Mouse (Mus musculus) heart, postnatal 10 days (tissue): ENCODE data around the gene Ccdc70. TPM values are rescaled to one million over a fixed set of nuclear protein-coding genes. Genes with fewer than 3 reads are reported as not detected.

Source experiments
- DNase-seq, 2 experiments: peaks; one replicate each; pipeline ENCODE4 v3.0.0; 2021
- intact Hi-C: fragments of 180-260 bp; cut with DNase I; formaldehyde crosslinking; loops from one replicate; pipeline ENCODE4 v1.15.1; 2025
- total RNA-seq, 2 experiments: library from RNA; stranded (reverse); gene quantifications; 2 replicates each; pipeline ENCODE4 v1.2.3; 2021

Gene Ccdc70
- total RNA-seq, 2 experiments from 2014 or later = not detected

- intact Hi-C loops = no loop called here
- DNase-seq = no peak
Measured at GRCm38 (mm10) chr8:22022244-22022643, 52.7 kb downstream of the Ccdc70 start.

Other genes with a start within 250 kb of the Ccdc70 start
- not detected for gene Defa24, start 235.3 kb upstream of the Ccdc70 start, total RNA-seq
- not detected for gene Defb50, start 146.2 kb upstream of the Ccdc70 start, total RNA-seq
- not detected for gene Defb2, start 129.8 kb upstream of the Ccdc70 start, total RNA-seq
- gene Defb10, start 110.9 kb upstream of the Ccdc70 start, total RNA-seq = not detected
- gene Defb9, start 84.4 kb upstream of the Ccdc70 start, total RNA-seq = not detected
- gene Defb11, start 63.4 kb upstream of the Ccdc70 start, total RNA-seq = not detected
- not detected for gene Defb15, start 37.1 kb upstream of the Ccdc70 start, total RNA-seq
- not detected for gene Defb35, start 31.4 kb upstream of the Ccdc70 start, total RNA-seq
- gene Defb13, start 23.0 kb upstream of the Ccdc70 start, total RNA-seq = not detected
- not detected for gene Fam90a1a, start 11.1 kb upstream of the Ccdc70 start, total RNA-seq
- under 1 TPM; 0.15 to 0.31 TPM for gene Atp7b, start 90.5 kb downstream of the Ccdc70 start, total RNA-seq
- 10 to 100 TPM; 11.0 to 14.1 TPM for gene Alg11, start 90.9 kb downstream of the Ccdc70 start, total RNA-seq
- gene Nek5, start 155.3 kb downstream of the Ccdc70 start, total RNA-seq = not detected
- gene Nek3, start 196.7 kb downstream of the Ccdc70 start, total RNA-seq = 1 to 10 TPM; 1.9 to 2.1 TPM
- gene Ckap2, start 216.0 kb downstream of the Ccdc70 start, total RNA-seq = 10 to 100 TPM; 12.7 to 13.0 TPM
- 10 to 100 TPM; 28.5 to 31.3 TPM for gene Vps36, start 223.0 kb downstream of the Ccdc70 start, total RNA-seq